Mouse (Mus musculus): ENCODE data around the gene Klk1b5.
"Not testable (repeated sequence)": the region's sequence is repeated elsewhere in the genome, so short reads cannot be mapped to it uniquely, and the experiment has no call there.

The Klk1b5 gene

GRCm38 (mm10) chr7:44215645-44216044 lies at the start of gene Klk1b5:
Gene Klk1b5, plus strand, starts transcription at chr7:44215945.
- no peak for DNase-seq (ENCODE audit: low spot score in 2 of 2)

GRCm38 (mm10) chr7:44179299-44180045 lies 36.3 kb upstream of the Klk1b5 start:
- no peak for DNase-seq (ENCODE audit: low spot score in 2 of 2)

- not testable (repeated sequence) for DNase-seq (ENCODE audit: low spot score in 2 of 2)
Observed at GRCm38 (mm10) chr7:44186516-44186915, 29.2 kb upstream of the Klk1b5 start.

- not testable (repeated sequence) for DNase-seq (ENCODE audit: low spot score in 2 of 2)
Observed at GRCm38 (mm10) chr7:44187936-44188335, 27.8 kb upstream of the Klk1b5 start, which contains the start of gene Klk1b24. Gene Klk1b24, plus strand, starts transcription at chr7:44188236.

- DNase-seq (ENCODE audit: low spot score in 2 of 2), result not testable (repeated sequence)
Observed at GRCm38 (mm10) chr7:44193466-44193865, 22.3 kb upstream of the Klk1b5 start.

GRCm38 (mm10) chr7:44197891-44198290 lies 17.9 kb upstream of the Klk1b5 start, which contains the start of gene Klk1b3:
Gene Klk1b3, plus strand, starts transcription at chr7:44198191.
- DNase-seq (ENCODE audit: low spot score in 2 of 2), result no peak

GRCm38 (mm10) chr7:44207135-44207534 lies 8.6 kb upstream of the Klk1b5 start, which contains the start of gene Klk1b4:
Gene Klk1b4, plus strand, starts transcription at chr7:44207435.
- DNase-seq (ENCODE audit: low spot score in 2 of 2), result not testable (repeated sequence)

GRCm38 (mm10) chr7:44208307-44208706 lies 7.4 kb upstream of the Klk1b5 start:
- no peak for DNase-seq (ENCODE audit: low spot score in 2 of 2)

- DNase-seq (ENCODE audit: low spot score in 2 of 2), result not testable (repeated sequence)
Observed at GRCm38 (mm10) chr7:44221601-44222000, 5.9 kb downstream of the Klk1b5 start.

GRCm38 (mm10) chr7:44222335-44222734 lies 6.6 kb downstream of the Klk1b5 start:
- DNase-seq (ENCODE audit: low spot score in 2 of 2), result not testable (repeated sequence)

GRCm38 (mm10) chr7:44225076-44225475 lies 9.3 kb downstream of the Klk1b5 start, which contains the start of gene Klk1:
Gene Klk1, plus strand, starts transcription at chr7:44225360.
- DNase-seq (ENCODE audit: low spot score in 2 of 2), result no peak

- DNase-seq (ENCODE audit: low spot score in 2 of 2), result no peak
Observed at GRCm38 (mm10) chr7:44235909-44236308, 20.2 kb downstream of the Klk1b5 start, which contains the start of gene Gm36864. Gene Gm36864, plus strand, starts transcription at chr7:44236177.

GRCm38 (mm10) chr7:44239913-44240312 lies 24.2 kb downstream of the Klk1b5 start:
- no peak for DNase-seq (ENCODE audit: low spot score in 2 of 2)

- DNase-seq (ENCODE audit: low spot score in 2 of 2), result no peak
Observed at GRCm38 (mm10) chr7:44240712-44241111, 25.0 kb downstream of the Klk1b5 start.

- no peak for DNase-seq (ENCODE audit: low spot score in 2 of 2)
Observed at GRCm38 (mm10) chr7:44241163-44241562, 25.4 kb downstream of the Klk1b5 start.

GRCm38 (mm10) chr7:44244080-44244479 lies 28.3 kb downstream of the Klk1b5 start:
- no peak for DNase-seq (ENCODE audit: low spot score in 2 of 2)

GRCm38 (mm10) chr7:44246055-44246983 lies 30.6 kb downstream of the Klk1b5 start, which contains the start of the genes 1700028J19Rik and 2410002F23Rik:
Gene 1700028J19Rik, minus strand, starts transcription at chr7:44246695.
Gene 2410002F23Rik, plus strand, starts transcription at chr7:44246722.
- DNase-seq (ENCODE audit: low spot score in 2 of 2), result peak; percentile 88 to 93

- no peak for DNase-seq (ENCODE audit: low spot score in 2 of 2)
Observed at GRCm38 (mm10) chr7:44246984-44247470, 31.3 kb downstream of the Klk1b5 start.

GRCm38 (mm10) chr7:44247971-44248370 lies 32.2 kb downstream of the Klk1b5 start:
- DNase-seq (ENCODE audit: low spot score in 2 of 2), result no peak

- no peak for DNase-seq (ENCODE audit: low spot score in 2 of 2)
Observed at GRCm38 (mm10) chr7:44249248-44249647, 33.5 kb downstream of the Klk1b5 start.

- DNase-seq (ENCODE audit: low spot score in 2 of 2), result not testable (repeated sequence)
Observed at GRCm38 (mm10) chr7:44250732-44251275, 35.1 kb downstream of the Klk1b5 start.

Data from heart, adult 9 months (tissue).